Mouse (Mus musculus): ENCODE data around the gene H2-M11.

The H2-M11 gene

GRCm38 (mm10) chr17:36546775-36547174 lies at the start of gene H2-M11:
Gene H2-M11 (plus strand): TSS chr17:36547075.
- in situ Hi-C loops (cut with MboI), result no loop called here

- in situ Hi-C loops (cut with MboI), result no loop called here
These were observed 46.4 kb upstream of the H2-M11 start for GRCm38 (mm10) chr17:36500435-36500834.

GRCm38 (mm10) chr17:36503910-36504309 lies 43.0 kb upstream of the H2-M11 start:
- in situ Hi-C loops (cut with MboI), result no loop called here
